Mouse (Mus musculus): Measurements from ENCODE around the gene Hip1r.

Gene Hip1r

DNA sequence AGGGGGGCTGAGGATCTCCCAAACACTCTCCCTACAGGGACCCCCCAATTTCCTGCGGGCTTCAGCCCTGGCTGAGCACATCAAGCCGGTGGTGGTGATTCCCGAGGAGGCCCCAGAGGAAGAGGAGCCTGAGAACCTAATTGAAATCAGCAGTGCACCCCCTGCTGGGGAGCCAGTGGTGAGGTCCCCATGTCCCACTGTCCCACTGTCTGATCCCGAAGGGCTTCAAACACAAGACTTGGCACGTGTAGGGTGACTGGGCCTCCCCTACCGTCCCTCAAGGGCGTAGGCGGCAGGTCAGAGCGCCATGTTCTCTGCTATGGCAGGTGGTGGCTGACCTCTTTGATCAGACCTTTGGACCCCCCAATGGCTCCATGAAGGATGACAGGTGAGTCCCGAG lies 22.8 kb downstream of the Hip1r start:
- ATAC-seq (ENCODE audit: low TSS enrichment), result no peak

GRCm38 (mm10) chr5:123996695-123997094 lies 23.3 kb downstream of the Hip1r start:
- no peak for ATAC-seq (ENCODE audit: low TSS enrichment)

- no peak for ATAC-seq (ENCODE audit: low TSS enrichment)
These were observed 23.9 kb downstream of the Hip1r start for GRCm38 (mm10) chr5:123997211-123997751.

- ATAC-seq (ENCODE audit: low TSS enrichment), result peak; percentile 20; the same call in 1 of the 2 replicates
These were observed 24.4 kb downstream of the Hip1r start for GRCm38 (mm10) chr5:123997811-123998210.

- no peak for ATAC-seq (ENCODE audit: low TSS enrichment)
These were observed 24.9 kb downstream of the Hip1r start for GRCm38 (mm10) chr5:123998370-123998769.

DNA sequence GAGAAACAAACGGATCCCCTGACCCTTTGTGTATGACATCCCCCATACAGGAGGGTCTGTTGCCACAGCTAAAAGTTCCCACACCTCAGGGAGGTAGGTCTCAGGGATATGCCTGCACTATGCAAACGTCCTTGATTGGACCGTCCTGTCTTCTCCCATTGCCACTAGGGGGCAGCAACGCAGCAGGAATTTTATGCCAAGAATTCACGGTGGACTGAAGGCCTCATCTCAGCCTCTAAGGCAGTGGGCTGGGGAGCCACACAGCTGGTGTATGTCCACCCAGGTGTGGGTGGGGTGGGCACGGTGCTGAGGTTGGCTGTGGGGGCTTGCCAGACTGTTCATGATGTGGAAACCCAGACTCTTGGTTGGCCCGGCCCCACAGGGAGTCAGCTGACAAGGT lies 27.4 kb downstream of the Hip1r start:
- ATAC-seq (ENCODE audit: low TSS enrichment), result peak; percentile 44; the same call in 1 of the 2 replicates

GRCm38 (mm10) chr5:124001274-124001673 lies 27.8 kb downstream of the Hip1r start:
- ATAC-seq (ENCODE audit: low TSS enrichment), result no peak

GRCm38 (mm10) chr5:124002876-124003275 lies 29.4 kb downstream of the Hip1r start:
- ATAC-seq (ENCODE audit: low TSS enrichment), result 0 out of 2 replicates have a peak, but pooled peaks have one; percentile 8

GRCm38 (mm10) chr5:124003375-124003774 lies 29.9 kb downstream of the Hip1r start:
- no peak for ATAC-seq (ENCODE audit: low TSS enrichment)

GRCm38 (mm10) chr5:124004356-124005150 lies 31.1 kb downstream of the Hip1r start:
- no peak for ATAC-seq (ENCODE audit: low TSS enrichment)

DNA sequence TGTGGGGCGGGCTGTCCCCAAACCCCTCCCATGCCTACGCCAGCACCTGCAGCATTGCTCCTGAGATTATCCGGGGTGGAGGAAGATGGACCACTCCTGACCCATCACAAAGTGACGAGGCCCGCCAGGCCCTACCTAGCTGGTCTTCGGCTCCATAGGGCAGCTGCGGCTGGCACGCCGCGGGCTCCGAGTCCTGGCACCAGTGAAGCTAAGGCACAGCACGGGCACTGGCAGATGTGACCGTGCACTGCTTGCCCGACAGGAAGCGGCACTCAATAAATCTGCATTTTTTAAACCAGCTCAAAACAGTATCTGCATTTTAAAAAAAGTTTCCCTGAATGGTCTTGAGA lies 31.7 kb downstream of the Hip1r start:
- ATAC-seq (ENCODE audit: low TSS enrichment), result no peak

DNA sequence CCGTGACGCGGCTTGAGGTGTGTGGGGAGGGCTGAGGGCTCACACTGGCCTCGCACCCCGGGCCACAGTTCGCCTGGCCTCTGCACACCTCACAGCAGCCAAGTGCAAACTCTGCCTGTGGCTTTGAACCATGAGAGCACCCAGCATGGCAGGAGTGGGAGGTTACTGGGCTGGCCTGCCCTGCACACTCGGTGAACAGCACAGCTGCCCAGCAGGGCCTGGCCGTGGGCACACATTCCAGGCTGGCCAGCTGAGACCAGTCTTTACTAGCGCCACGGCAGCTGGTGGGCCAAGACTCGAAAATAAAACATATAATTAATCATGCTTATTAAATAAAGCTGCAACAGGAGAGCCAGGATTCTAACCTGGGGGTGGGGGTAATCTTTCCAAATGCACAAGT lies 32.2 kb downstream of the Hip1r start:
- ATAC-seq (ENCODE audit: low TSS enrichment), result no peak

DNA sequence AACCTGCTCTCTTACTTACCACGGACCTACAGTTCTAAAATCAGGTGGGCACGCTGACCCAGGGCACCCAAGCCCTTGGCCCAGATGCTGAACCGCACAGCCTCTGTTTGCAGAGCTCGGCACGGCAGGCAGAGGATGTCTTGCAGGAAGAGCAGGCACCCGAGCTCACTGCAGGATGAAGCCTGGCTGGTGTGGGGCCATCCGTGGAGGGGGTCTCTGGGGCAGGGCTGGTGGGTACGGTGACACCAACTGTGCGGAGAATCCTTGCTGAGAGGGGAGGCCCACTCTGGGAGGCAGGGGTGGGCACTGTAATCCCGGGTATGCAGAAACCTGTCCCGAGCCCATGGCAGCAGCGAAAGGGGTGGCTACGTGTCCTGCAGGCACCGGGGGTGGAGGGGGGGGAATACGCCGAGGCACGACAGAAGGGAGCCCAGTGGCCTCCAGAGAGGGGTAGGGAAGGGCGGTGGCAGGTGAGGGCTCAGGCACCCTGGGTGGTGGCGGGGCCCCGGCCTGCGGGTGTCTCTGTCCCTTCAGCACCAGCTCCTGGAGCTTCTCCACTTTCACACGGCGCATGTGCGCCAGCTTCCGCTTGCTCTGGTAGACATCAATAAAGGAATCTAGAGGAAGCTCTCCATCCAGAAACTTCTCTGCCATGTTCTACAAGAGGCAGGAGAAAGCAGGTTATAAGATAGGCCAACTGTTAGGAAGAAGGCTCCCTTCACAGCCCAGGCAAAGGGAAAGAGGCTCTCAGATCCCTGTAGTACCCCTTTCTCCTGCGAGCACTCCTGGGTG lies 32.9 kb downstream of the Hip1r start:
- ATAC-seq (ENCODE audit: low TSS enrichment), result no peak

DNA sequence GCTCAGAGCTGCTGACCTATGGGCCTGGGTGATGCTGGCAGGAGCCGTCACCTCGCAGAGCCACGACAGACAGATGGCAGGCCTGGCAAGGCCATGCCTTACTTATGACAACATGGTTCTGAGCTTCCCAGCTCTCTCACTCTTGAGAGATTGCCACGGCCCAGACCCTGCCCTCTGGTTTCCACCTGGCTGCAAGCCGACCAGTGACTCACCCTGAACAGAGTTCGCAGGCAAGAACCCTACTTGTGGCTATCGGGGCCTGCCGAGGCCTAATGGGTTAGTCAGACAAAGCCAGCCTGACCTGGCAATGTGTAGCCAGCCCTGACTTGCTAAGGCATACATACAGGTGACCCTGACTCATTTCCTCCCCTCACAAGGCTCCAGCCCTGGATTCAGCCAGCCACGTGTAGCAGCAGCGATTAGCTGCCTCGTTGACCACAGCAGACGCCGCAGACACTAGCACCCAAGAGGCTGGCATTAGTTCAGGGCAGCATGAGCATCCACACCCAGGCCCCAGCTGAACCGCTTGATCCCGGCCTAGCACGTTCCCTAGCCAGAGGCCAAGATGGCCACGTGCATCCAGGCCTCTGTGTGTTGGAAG lies 33.6 kb downstream of the Hip1r start:
- ATAC-seq (ENCODE audit: low TSS enrichment), result no peak

DNA sequence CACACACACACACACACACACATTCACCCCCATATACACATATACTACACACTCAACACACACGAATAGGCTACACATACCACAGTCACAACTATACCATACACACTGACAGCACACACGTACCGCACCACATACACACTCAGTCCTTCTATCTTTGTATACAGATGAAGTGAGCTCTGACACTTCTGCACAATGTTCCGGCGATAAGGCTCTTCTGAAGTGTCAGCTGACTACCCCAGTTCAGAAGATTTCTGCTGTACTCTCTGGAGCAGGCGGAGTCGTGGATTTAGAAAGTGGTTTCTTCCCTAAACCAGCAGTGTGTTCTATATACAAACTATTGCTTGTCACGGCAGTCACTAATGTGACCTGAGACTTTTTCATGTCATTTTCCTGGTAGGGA lies 36.6 kb downstream of the Hip1r start:
- no peak for ATAC-seq (ENCODE audit: low TSS enrichment)

DNA sequence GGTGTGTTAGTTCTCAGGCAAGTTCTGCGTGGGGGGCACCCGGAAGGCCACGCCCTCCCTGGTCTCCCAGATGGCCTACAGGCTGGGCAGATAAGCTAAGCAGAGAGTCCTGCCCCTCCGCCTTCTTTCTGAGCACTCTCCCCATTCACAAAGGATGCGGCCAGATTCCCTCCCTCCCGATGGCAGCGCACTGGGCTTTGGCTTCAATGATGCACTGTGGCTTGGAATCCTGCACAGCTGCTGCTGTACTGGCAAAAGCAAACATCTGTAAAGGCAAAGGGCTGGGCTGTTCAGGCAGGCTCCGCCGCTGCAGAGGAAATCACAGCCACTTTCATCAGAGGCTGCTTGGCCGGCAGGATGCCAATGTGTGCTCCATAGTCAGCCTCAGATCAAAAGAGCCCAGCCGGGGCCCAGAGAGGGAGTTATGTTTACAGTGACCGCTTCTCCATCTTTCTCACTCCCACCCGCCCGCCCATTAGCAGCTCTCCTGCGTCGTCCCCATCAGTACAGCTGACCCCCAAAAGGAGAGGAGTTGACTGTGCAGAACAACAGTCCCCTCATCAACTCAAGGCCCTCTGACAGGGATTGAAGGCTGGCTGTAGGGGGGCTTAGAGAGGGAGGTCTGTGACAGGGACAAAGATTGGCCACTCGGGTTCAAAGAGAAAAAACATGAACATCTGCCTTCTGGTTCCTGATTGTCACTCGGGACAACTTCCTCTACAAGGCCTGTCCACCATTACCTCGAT lies 37.7 kb downstream of the Hip1r start:
- ATAC-seq (ENCODE audit: low TSS enrichment), result no peak

DNA sequence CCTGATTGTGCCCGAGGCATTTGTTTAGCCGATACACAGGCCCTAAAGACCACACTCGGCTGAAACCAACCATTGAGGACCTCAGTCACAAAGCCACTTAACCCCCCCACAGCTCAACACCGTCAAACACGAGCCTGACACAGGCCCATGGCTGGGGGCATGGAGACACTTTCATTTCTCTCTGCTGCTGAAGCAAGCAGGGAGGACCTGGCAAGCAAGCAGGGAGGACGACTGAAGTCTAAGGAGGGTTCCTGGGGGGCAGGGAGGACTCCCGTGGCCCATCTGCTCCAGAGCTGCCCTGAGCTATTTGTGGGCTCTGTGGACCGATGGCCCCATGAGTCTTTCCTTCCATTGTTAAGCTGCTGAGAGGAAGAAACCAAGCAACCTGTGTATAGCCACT lies 38.5 kb downstream of the Hip1r start:
- ATAC-seq (ENCODE audit: low TSS enrichment), result no peak

GRCm38 (mm10) chr5:124012885-124013284 lies 39.5 kb downstream of the Hip1r start:
- no peak for ATAC-seq (ENCODE audit: low TSS enrichment)

GRCm38 (mm10) chr5:124013747-124014146 lies 40.3 kb downstream of the Hip1r start:
- ATAC-seq (ENCODE audit: low TSS enrichment), result no peak

DNA sequence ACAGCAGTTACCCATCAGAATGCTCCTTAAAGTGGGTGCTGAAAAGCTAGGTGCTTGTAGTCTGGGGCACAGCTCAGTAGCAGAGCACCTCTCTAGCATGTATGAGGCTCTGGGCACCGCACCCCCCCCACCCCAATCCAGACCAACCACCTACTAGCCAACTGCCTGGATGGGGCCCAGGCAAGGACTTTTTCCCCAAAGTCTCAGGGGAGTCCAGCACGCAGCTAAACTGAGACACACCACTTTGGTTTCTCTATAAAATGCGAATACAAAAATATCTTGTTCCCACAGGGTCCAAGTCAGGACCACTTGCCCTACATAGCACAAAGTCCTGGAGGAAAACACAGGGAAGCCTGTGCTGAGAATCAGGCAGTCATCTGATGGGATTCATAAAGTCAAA lies 40.8 kb downstream of the Hip1r start:
- ATAC-seq (ENCODE audit: low TSS enrichment), result no peak

GRCm38 (mm10) chr5:124014791-124015251 lies 41.4 kb downstream of the Hip1r start:
- no peak for ATAC-seq (ENCODE audit: low TSS enrichment)

GRCm38 (mm10) chr5:124015727-124016126 lies 42.3 kb downstream of the Hip1r start:
- no peak for ATAC-seq (ENCODE audit: low TSS enrichment)
